Mouse (Mus musculus) C2C12 (cell line): ENCODE measurements around the gene Dscaml1. TPM values are rescaled to one million over a fixed set of nuclear protein-coding genes. Genes with fewer than 3 reads are reported as not detected.

Experiments
- H3K27me3 ChIP-seq: one replicate; pipeline ENCODE4 v1.6.1; 2011; ENCODE audit not compliant: control insufficient read depth, insufficient read depth, insufficient read length
- H3K36me3 ChIP-seq: one replicate; pipeline ENCODE4 v1.6.1; 2011; ENCODE audit not compliant: control insufficient read depth, insufficient read depth
- H3K4me3 ChIP-seq: one replicate; pipeline ENCODE4 v1.5.1; 2011; ENCODE audit warnings: mild to moderate bottlenecking, control low read depth; ENCODE audit not compliant: poor library complexity, insufficient read depth, severe bottlenecking
- H3K79me2 ChIP-seq: one replicate; pipeline ENCODE4 v1.6.1; 2011; ENCODE audit not compliant: control insufficient read depth, insufficient read depth
- H3K79me3 ChIP-seq: one replicate; pipeline ENCODE4 v1.6.1; 2011; ENCODE audit warnings: low read depth, control low read depth
- H3ac ChIP-seq: one replicate; pipeline ENCODE3; 2011; ENCODE audit warnings: low read depth; ENCODE audit not compliant: control insufficient read depth, insufficient read length
- CEBPB ChIP-seq: IDR thresholded peaks from one replicate; pipeline ENCODE4 v1.6.1; 2011; ENCODE audit warnings: low read depth, mild to moderate bottlenecking, control low read depth, moderate library complexity
- CTCF ChIP-seq: IDR thresholded peaks from one replicate; pipeline ENCODE4 v1.5.1; 2011; ENCODE audit not compliant: control insufficient read depth, insufficient read depth, insufficient read length
- FOSL1 ChIP-seq: IDR thresholded peaks from one replicate; pipeline ENCODE4 v1.8.0; 2011; ENCODE audit warnings: mild to moderate bottlenecking, low read length; ENCODE audit not compliant: poor library complexity, insufficient read depth, severe bottlenecking
- MAX ChIP-seq: IDR thresholded peaks from one replicate; pipeline ENCODE4 v1.6.1; 2011; ENCODE audit warnings: mild to moderate bottlenecking, control low read depth
- MYOD1 ChIP-seq: IDR thresholded peaks from one replicate; pipeline ENCODE4 v1.6.1; 2011; ENCODE audit warnings: low read depth; ENCODE audit not compliant: control insufficient read depth, insufficient read length
- MYOG ChIP-seq: IDR thresholded peaks from one replicate; pipeline ENCODE4 v1.6.1; 2011; ENCODE audit not compliant: control insufficient read depth, insufficient read length; ENCODE audit errors: extremely low read depth
- USF1 ChIP-seq: IDR thresholded peaks from one replicate; pipeline ENCODE4 v1.6.1; 2011; ENCODE audit warnings: low read depth, mild to moderate bottlenecking, control low read depth, moderate library complexity
- polyA plus RNA-seq: library from polyadenylated mRNA; unstranded; fragments of >200 nt; fragmentation: generic; extraction: Trizol; gene quantifications from one replicate; pipeline ENCODE4 v1.2.1, GENCODE M21; 2012; ENCODE audit warnings: missing spikeins

Gene Dscaml1
- polyA plus RNA-seq, 1 experiment = not detected

GRCm38 (mm10) chr9:45556882-45557281 lies 130.5 kb downstream of the Dscaml1 start:
- H3ac ChIP-seq = no peak overlapping the region
- no peaks in the 10 kb centered on the region for H3K79me2 ChIP-seq
- H3K4me3 ChIP-seq = no peak overlapping the region
- no peaks in the 10 kb centered on the region for H3K36me3 ChIP-seq
- H3K27me3 ChIP-seq = peaks cover 12% of the 10 kb centered on the region
- TF ChIP-seq MYOD1 (no peak), USF1 (no peak), FOSL1 (no peak), MAX (no peak), MYOG (no peak), CTCF (no peak), CEBPB (no peak)
- H3K79me3 ChIP-seq = no peaks in the 10 kb centered on the region

- TF ChIP-seq MAX = no peak
- TF ChIP-seq CEBPB = no peak
- TF ChIP-seq USF1 = no peak
- TF ChIP-seq MYOD1 = no peak
- no peak for TF ChIP-seq CTCF
- TF ChIP-seq MYOG = no peak
- no peak for TF ChIP-seq FOSL1
- Histone ChIP-seq H3K79me2 (no peaks in the 10 kb centered on the region), H3ac (no peak overlapping the region), H3K79me3 (no peaks in the 10 kb centered on the region), H3K27me3 (peaks cover 19% of the 10 kb centered on the region), H3K36me3 (no peaks in the 10 kb centered on the region), H3K4me3 (no peak overlapping the region)
Measured at GRCm38 (mm10) chr9:45560987-45561386, 134.6 kb downstream of the Dscaml1 start.

- Histone ChIP-seq H3ac (no peak overlapping the region), H3K79me3 (no peaks in the 10 kb centered on the region)
- TF ChIP-seq CEBPB (no peak), CTCF (no peak), FOSL1 (no peak), MYOG (no peak), MAX (no peak), MYOD1 (no peak), USF1 (no peak)
Measured at GRCm38 (mm10) chr9:45566843-45567578, 140.6 kb downstream of the Dscaml1 start.

GRCm38 (mm10) chr9:45569680-45570079 lies 143.3 kb downstream of the Dscaml1 start:
- H3K79me2 ChIP-seq = no peaks in the 10 kb centered on the region
- H3ac ChIP-seq = no peak overlapping the region
- TF ChIP-seq CTCF = no peak
- TF ChIP-seq USF1 = no peak
- TF ChIP-seq CEBPB = no peak
- no peak for TF ChIP-seq MYOD1
- TF ChIP-seq MAX = no peak
- no peak for TF ChIP-seq MYOG
- TF ChIP-seq FOSL1 = no peak
- H3K36me3 ChIP-seq = no peaks in the 10 kb centered on the region
- H3K4me3 ChIP-seq = no peak overlapping the region
- H3K79me3 ChIP-seq = no peaks in the 10 kb centered on the region
- H3K27me3 ChIP-seq = peaks cover 8% of the 10 kb centered on the region

More at GRCm38 (mm10) chr9:45566843-45567578, 140.6 kb downstream of the Dscaml1 start:
- H3K79me2 ChIP-seq = no peaks in the 10 kb centered on the region
- peaks cover 12% of the 10 kb centered on the region for H3K27me3 ChIP-seq
- H3K4me3 ChIP-seq = no peak overlapping the region
- no peaks in the 10 kb centered on the region for H3K36me3 ChIP-seq

GRCm38 (mm10) chr9:45570346-45570745 lies 143.9 kb downstream of the Dscaml1 start:
- Histone ChIP-seq H3K27me3 (peaks cover 13% of the 10 kb centered on the region), H3K79me2 (no peaks in the 10 kb centered on the region), H3K36me3 (no peaks in the 10 kb centered on the region), H3ac (no peak overlapping the region), H3K4me3 (no peak overlapping the region), H3K79me3 (no peaks in the 10 kb centered on the region)
- TF ChIP-seq MAX (no peak), CTCF (no peak), MYOD1 (no peak), CEBPB (no peak), MYOG (no peak), FOSL1 (no peak), USF1 (no peak)
